Mouse (Mus musculus) adrenal gland, adult 18-20 months (tissue): Measurements from ENCODE around the gene Hba-a2. TPM values are rescaled to one million over a fixed set of nuclear protein-coding genes. Genes with fewer than 3 reads are reported as not detected.
"Not testable (repeated sequence)": the region's sequence is repeated elsewhere in the genome, so short reads cannot be mapped to it uniquely, and the experiment has no call there.

Source experiments
- DNase-seq, 2 experiments: peaks; one replicate each; pipeline ENCODE4 v3.0.0; 2021 to 2022; ENCODE audit warnings: low spot score in 2 of 2
- total RNA-seq, 2 experiments: library from RNA; stranded (reverse); gene quantifications; 1 replicate in 1 of 2; 2 replicates in 1 of 2; pipeline ENCODE4 v1.2.3; 2021

The Hba-a2 gene
- total RNA-seq, 2 experiments from 2014 or later = 1,371 to 4,495 TPM

DNA sequence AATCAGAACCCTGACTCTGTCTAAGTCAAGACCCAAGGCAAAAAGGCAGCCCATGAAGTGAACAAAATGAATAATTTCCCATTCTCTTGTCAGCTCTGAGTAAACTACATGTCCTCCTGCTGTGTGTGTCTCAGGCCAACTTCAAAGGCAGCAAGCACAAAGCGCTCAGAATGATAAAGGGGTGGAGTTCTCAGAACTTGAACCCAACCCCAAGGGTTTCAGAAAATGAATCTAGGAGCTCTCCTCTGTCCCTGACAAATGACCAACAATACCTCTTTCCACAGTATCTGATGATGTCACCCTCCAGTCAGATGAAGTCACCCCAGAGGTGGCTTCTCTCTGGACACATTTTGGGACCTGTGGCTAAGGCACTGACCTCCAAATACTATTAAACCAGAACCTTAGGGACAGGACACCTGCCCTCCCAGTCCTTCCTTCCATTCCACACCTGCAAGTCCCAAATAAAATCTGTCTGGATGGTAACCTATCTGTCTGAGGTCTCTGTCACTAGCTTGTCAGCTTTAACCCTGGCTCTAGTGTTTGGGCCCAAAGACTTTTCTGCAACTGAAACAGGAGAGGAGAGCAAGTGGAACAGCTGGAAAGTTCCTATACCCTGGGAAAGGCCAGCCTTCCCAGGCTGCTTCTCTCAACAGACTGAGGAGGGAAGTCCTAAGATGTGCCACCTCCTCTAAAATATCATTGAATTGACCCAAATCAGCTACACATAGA is 14.7 kb upstream of the Hba-a2 start:
- DNase-seq = no peak

- DNase-seq = not testable (repeated sequence)
Observed at GRCm38 (mm10) chr11:32283091-32283777, 13.1 kb upstream of the Hba-a2 start, which contains the start of gene Hba-a1. Gene Hba-a1 (plus strand): TSS chr11:32283511.

DNA sequence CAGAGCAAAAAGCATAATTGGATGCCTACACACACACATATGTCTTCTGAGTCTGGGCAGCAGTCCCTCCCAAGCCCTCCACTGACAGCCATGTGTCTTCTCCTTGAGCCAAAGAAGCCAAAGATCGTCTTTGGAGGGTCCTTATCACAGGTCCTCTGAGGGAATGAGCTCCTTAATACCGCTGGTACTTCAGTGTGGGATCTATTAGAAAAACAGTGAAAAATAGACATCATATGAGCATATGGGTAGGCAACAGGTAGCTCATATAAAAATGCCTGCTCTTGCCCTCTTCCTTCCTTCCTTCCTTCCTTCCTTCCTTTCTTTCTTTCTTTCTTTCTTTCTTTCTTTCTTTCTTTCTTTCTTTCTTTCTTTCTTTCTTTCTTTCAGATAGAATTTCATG is 11.7 kb upstream of the Hba-a2 start:
- DNase-seq = not testable (repeated sequence)

DNA sequence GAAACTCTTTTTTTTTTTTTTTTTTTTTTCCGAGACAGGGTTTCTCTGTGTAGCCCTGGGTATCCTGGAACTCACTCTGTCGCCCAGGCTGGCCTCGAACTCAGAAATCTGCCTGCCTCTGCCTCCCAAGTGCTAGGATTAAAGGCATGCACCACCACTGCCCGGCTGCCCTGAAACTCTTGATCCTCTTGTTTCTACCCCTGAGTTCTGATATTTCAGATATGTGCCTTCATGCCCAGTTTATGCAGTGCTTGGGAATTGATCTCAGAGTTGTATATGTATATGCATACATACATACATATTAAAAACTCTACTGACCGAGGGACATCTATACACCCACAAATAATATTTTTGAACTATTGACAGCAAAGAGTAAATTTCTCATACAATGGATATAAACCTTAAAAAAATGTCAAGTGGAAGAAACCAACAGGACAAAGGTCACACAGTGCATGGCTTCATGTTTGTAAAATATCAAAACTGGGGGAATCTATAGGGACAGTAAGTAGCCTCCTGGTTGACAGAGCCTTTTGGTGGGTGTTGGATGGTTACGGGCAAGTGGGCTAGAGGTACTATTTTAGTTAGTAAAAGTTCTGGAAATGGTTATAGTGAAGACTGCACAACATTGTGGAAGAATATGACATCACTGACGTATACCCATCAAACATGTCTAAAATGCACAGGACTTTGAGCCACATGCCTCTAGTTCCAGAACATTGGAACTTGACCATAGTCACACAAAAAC is 11.1 kb upstream of the Hba-a2 start:
- no peak for DNase-seq

- not testable (repeated sequence) for DNase-seq
Observed at GRCm38 (mm10) chr11:32285887-32286286, 10.4 kb upstream of the Hba-a2 start.

- DNase-seq = peak; percentile 68 to 70
Observed at GRCm38 (mm10) chr11:32286695-32287492, 9.4 kb upstream of the Hba-a2 start, which contains the start of gene Hbq1b. Gene Hbq1b (plus strand): TSS chr11:32286965.

DNA sequence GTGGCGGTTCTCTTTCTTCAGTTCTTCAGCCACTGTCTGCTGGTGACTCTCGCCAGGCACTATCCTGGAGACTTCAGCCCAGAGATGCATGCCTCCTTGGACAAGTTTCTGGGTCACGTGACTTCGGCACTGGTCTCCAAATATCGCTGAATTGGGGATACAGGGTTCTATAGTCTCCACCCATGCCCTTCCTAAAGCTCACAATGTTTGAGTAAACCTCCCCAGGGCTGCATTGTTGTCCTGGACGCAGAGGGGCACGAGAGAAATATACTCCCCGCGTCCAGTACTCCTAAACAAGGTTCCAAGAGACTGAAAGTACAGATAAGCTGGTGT is 8.8 kb upstream of the Hba-a2 start:
- DNase-seq = no peak

DNA sequence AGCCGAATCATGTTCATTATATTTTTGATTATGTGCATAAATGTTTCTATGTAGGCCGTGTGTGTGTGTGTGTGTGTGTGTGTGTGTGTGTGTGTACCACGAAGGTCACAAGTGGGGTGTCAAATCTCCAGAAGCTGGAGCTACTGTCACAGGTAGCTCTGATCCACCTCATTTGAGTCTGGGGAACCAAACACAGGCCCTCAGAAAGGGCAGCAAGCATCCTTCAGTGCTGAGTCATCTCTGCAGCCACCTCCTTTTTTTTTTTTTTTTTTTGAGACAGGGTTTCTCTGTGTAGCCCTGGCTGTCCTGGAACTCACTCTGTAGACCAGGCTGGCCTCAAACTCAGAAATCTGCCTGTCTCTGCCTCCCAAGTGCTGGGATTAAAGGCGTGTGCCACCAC is 3.5 kb upstream of the Hba-a2 start:
- not testable (repeated sequence) for DNase-seq

- DNase-seq = not testable (repeated sequence)
Observed at GRCm38 (mm10) chr11:32293479-32293878, 2.8 kb upstream of the Hba-a2 start.

- DNase-seq = not testable (repeated sequence)
Observed at GRCm38 (mm10) chr11:32297417-32297816, 1.1 kb downstream of the Hba-a2 start.

DNA sequence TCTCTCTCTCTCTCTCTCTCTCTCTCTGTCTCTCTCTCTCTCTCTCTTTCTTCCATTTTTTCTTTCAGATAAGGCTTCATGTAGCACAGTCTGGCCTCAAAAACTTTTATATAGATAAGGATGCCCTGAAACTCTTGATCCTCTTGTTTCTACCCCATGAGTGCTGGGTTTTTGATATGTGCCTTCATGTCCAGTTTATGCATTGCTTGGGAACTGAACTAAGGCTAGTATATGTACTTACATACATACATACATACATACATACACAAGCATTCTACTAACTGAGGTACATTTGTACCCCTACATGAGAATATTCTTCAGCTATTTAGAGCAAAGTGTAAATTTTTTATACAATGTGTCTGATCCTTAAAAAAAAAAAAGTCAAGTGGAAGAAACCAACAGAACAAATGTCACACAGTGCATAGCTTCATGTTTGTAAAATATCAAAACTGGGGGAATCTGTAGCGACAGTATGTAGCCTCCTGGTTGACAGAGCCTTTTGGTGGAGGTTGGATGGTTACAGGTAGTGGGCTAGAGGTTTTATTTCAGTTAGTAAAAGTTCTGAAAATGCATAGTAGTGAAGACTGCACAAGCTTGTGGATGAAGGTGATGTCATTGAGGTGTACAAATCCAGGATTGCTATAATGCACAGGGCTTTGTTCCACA is 1.7 kb downstream of the Hba-a2 start:
- DNase-seq = no peak

- no peak for DNase-seq
Observed at GRCm38 (mm10) chr11:32298532-32298918, 2.2 kb downstream of the Hba-a2 start.

DNA sequence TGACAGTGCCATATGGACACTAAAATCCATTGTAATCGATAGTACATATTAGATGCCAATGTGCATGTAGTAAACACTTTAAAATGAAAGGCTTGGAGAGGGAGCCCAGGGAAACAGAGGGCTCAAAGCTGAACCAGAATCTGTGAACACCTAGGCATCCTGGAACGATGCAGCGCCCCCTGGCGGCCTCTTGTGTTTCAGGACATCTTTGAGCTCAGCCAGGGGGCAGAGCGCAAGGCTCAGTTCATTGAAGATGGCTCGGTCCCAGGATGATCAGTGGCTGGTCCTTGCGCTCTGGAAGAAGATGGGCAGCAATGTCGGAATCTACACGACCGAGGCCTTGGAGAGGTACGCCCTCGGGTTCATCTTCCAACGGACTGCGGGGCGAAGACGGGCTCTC is 3.6 kb downstream of the Hba-a2 start, which contains the start of gene Hbq1a:
Hbq1a (plus strand) TSS at position 205 of the 400 bp plus-strand sequence.
- DNase-seq = peak; percentile 47 to 48

GRCm38 (mm10) chr11:32300279-32301267 is 4.3 kb downstream of the Hba-a2 start:
- no peak for DNase-seq

DNA sequence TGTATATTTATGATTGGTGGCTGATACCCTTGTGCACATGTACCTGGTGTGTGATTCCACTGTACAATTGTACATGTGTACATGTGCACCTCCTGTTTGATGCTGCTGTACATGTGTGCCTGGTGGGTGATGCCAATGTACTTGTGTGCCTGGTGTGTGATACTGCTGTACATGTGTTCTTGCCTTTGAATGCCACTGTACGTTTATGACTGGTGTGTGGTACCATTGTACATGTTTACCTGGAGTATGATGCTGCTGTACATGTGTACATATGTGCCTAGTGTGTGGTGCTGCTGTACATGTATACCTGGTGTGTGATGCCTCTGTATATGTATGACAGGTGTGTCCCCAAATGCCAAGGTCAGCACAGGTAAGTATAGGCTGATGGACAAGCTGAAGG is 5.2 kb downstream of the Hba-a2 start:
- no peak for DNase-seq

DNA sequence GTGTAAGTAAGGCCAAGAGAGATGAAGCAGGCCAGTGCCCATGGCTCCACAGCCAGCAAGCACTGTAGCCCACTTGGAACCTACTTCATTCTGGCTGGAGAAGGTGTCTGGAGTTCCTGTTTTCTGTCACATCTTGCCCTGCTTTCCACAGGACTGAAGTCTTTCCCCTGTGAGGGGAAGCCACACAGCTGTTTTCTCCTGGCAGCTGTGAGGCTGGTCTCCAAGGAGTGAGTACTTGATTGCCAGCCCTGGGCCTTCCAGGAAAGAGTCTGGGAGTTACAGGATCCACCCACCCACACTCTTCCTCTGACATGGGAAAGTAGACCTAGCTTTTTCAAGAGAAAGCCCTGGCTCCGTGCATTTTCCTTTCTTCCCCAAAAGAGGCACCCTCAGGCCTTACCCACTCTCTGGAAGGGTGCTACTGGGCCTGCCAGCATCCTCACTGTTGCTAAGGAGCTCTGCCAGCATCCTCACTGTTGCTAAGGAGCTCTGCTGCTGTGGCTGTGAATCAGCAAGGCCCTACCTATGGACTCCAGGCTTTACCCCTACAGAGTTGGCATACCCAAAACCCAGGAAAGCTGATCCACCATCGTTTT is 6.6 kb downstream of the Hba-a2 start:
- DNase-seq = no peak

- no peak for DNase-seq
Observed at GRCm38 (mm10) chr11:32303455-32303854, 7.2 kb downstream of the Hba-a2 start.

DNA sequence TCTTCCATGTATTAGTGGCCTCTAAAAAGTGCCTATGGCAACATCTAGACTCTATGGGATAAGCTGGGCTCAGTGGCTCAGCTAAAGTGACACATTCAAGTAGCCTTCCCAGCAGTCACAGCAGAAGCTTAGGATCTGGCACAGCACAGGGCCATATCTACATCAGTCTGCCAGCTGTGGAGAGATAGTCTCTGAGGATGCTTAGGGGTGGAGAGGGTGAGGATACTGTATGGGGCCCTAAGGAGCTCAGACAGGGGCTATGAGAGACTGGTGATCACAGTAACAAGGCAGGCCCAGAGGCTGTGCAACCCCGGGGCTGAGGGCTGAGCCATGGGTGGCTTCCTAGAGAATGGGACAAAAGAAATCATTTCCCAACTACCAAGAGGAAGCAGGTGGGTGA is 10.7 kb downstream of the Hba-a2 start:
- DNase-seq = no peak

GRCm38 (mm10) chr11:32309446-32309845 is 13.2 kb downstream of the Hba-a2 start:
- no peak for DNase-seq
